Mouse (Mus musculus) layer of hippocampus, adult 8-10 months (tissue): ENCODE measurements at regions not wholly inside any gene's neighbourhood (a gene's known extent, or its start where the extent isn't known, plus 50 kb on each side); places are given as distances from the start of the nearest gene placed in this dataset.

Experiments
- DNase-seq, 2 experiments: peaks; one replicate each; pipeline ENCODE4 v3.0.0; 2022; ENCODE audit warnings: low spot score in 2 of 2

- DNase-seq = peak in 1 of 2 experiments; percentile 41
Observed at GRCm38 (mm10) chr2:70914372-70914771, 88.8 kb upstream of the Tlk1 start.

DNA sequence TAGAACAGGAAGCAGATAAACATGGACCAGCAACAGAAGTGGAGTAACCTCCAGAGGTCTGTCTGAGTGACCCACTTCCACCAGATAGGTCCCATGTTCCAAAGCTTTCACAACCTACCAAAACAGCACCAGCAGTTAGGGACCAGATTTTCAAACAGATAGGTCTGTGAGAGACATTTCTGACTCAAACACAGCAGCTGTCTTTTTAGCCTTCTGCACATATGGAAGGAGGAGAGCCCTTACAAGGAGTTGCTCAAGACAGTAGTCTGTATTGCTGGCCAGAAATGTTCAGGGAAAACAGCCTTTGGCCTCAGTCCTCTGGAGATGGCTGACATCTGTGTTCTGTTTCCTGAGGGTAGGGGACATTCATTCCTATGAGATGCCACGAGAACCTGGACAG lies 83.9 kb upstream of the Tlk1 start:
- no peak for DNase-seq

- DNase-seq = no peak
Observed at GRCm38 (mm10) chr2:70908579-70908978, 83.1 kb upstream of the Tlk1 start.

- no peak for DNase-seq
Observed at GRCm38 (mm10) chr2:70906216-70906615, 80.7 kb upstream of the Tlk1 start.

DNA sequence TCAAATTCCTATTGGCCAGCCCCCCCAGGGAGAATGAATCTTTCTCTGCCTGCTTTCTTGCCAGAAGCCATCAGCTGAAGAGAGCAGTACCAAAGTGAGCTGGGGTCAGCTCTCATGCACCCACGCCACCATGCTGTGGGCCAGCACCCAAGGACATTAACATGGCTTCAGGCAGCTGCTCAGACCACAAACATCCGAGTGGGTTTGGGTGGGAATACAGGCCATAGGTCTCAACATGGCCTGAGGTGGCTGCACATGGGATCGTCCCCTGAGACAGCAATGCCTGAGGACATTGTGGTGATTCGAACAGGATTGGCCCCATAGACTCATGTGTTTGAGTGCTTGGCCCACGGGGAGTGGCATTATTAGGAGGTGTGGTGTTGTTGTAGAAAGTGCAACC lies 78.9 kb upstream of the Tlk1 start:
- no peak for DNase-seq

- DNase-seq = no peak
Observed at GRCm38 (mm10) chr2:70902196-70902595, 76.7 kb upstream of the Tlk1 start.

DNA sequence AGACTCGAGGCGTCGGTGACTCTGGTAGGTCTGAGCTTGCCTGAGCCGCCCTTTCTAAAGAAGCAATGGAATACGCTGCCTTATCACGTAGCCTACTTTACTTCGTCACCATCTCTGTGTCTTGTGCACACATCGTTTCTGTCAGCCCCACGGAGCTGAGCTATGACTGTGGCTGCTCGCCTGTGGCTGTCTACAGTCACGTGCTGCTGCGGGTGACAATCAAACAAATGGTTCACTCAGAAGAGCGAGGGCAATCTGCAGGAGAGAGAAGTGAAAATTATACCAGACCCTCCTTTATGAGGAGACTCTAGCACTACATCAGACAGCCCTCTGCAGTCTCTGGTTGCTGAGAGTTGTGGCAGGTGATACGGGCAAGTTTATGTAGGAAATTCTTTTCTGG lies 76.0 kb upstream of the Tlk1 start:
- DNase-seq = no peak

DNA sequence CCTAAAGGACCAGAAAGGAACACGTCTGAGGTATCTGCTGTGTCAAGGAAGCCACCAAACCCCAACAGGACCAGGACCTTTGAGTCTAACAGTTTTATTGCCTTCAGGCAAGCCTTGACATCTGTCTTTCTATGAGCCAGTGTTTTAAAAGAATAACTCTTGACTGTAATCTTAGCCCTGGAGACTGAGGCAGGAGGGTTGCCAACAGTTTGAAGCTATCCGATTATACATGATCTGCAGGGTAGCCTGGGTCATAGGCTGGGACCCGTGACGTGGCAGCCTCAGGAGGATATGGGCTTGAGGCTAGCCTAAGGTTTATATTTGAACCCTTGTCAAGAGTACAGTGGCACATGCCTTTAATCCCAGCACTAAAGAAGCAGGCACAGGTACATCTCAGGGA lies 73.5 kb upstream of the Tlk1 start:
- no peak for DNase-seq

- DNase-seq = no peak
Observed at GRCm38 (mm10) chr2:70898396-70898795, 72.9 kb upstream of the Tlk1 start.

DNA sequence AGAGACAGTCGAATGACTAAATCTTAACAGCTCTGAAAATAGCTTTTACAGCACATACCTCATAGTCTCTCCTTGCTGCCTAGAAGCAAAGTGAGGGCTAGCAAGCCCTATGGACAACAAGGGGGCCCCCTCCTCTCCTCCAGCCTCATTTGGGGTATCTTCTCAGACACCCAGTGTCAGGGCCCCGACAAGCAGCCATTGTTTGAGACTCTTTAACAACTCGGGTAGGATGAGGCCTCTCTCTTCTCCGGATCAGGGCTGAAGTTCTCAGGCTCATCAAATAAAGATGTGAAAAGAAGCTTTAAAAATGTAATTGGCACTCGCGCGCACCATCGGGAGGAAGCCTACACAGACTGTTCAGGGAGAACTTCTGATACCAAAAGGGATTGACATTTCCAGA lies 71.8 kb upstream of the Tlk1 start:
- no peak for DNase-seq

DNA sequence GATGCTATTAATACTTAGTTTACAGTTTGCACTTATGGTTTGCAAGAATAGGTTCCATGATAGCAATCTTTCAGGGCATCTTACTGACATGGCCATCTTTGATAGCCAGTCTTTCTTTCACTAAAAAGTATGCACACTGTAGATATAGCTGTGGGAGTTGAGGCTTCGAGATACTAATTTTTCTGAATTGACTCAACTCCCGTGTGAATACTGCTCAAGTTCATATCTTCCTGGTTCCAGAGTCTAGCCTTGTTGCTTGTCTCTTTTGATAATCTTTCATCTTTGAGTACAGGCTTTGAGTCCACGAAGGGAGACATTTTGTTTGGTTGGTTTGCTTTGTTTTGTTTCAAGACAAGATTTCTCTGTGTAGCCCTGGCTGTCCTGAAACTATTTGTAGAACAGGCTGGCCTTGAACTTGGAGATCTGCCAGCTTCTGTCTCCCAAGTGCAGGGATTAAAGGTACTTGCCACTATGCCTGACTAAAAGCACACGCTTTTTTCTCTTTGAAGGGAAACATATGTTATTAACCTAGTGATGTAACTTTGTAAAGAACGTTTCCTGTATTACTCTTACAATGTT lies 64.1 kb upstream of the Tlk1 start:
- DNase-seq = no peak

DNA sequence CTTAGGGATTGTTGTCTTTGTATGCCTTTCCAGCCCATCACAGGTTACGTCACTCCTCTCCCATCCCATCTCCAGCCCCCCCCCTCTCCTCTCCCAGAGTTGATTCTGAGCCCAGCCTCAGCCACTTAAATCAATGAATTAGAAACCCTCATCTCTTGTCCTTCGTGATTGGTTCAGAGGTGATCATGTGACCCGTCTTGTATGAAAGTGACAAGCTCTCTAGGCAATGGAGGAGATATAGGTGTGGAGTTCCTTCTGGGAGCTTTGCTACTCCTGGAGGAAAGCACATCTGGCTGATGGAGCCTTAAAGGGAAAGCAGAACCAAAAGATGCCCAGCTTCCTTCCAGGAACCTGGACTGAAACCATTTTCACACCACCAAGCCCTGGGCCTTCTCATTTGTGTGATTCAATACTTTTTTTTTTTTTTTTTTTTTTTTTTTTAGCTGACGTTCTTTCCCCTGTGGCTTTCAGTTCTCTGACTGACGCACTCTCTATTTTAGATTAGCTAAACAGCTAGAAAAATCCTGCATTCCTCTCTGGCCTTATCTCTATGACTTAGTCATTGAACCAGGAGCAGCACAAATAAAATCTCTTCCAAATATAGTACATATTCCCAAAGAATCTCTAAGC lies 63.4 kb upstream of the Tlk1 start:
- DNase-seq = no peak

DNA sequence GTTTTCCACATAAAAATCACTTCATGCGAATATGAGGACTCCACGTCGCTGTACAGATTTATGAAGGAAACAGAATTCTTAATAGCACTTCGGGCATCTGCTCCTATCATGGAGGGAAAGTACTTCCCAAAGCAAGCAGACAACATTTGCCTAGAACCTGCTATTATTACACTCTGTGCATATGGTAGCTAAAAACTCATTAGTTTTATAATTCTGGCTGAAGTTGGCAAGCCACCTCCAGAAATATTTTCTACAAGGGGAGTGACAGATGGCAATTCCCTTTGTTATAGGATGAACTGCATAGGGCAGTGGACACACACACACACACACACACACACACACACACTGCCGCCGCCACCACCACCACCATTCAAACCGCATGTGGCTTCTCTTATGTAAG lies 61.3 kb upstream of the Tlk1 start:
- DNase-seq = peak; percentile 39 to 45

GRCm38 (mm10) chr2:70885674-70886073 lies 60.1 kb upstream of the Tlk1 start:
- DNase-seq = no peak

DNA sequence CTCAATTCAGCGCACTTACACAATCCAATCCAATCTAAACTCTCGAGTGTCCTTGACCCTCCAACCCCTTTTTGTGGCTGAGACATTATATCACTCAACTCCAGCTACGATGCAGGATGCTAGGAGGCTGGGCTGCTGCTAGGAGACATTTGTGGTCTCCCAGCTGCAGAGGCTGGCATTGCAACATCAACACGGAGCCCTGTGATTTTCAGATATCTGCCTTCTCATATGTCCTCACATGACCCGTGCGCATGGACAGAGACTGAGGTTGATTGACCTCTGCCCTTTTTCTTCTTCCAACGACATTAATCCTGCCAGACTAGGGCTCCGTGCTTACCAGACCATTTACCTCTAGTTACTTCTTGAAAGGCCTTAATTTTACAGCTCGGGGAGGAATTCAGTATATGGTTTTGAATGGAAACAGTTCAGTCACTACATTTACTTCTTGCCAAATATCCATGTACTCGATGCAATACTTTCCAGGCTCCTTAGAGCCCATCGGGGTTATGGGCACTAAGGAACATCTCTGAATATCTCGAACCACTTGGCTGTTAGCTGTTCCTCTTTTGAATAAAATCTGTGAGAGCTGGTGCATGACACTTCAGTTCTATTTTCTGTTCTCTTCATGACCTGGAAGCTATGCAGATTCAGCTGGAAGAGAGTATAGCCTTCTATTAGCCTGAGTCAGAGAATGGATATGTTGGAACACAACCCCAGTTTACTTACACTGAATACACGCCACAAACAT lies 52.0 kb upstream of the Tlk1 start:
- no peak for DNase-seq

GRCm38 (mm10) chr2:70876251-70876650 lies 50.7 kb upstream of the Tlk1 start:
- no peak for DNase-seq
